Mouse (Mus musculus) frontal cortex, postnatal 25 days (tissue): Measurements from ENCODE around the gene Tmem203.

ENCODE experiments used
- DNase-seq, 2 experiments: peaks; one replicate each; pipeline ENCODE4 v3.0.0; 2022; ENCODE audit warnings: low spot score in 2 of 2

Tmem203 gene

DNA sequence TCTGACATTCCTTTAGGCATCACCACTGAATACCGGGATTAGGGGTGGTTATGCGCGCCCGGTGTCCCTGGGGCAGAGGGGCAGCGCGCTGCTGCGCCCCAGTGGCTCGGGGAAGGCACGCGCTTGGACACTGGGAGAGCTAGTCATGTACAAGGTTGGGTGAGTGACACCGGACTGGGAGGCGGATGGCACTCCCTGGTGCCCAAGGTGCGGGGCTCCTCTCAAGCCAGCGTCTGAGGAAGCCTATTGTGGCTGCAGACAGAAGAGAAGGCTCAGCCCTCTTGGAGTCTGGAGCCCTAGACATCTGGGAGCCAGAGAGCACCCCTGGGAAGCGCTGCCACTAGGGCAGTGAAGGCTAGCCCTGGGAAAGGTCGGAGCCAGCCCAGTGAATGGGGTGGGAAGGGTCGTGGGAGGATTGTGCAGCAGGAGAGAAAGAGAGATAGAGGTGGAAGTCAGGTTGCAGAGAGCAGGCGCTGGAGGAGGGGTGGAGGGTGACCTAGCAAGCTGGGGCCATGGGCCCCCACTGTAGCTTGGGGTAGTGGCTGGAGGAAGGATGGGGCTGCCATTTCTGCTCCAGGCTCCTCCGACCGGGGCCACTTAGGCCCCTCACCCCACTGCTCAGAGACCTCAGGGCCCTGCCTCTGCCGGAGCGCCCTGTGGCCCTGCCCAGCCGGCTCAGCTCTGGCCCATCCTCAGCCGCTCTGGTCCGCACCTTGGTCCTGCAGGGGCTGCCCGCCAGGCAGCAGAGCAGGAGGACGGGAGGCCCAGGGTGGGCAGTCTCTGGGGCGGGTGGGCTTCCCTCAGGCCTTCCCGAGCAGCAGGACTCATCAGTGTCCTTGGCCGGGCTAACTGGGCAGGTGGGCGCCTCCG, 36.2 kb downstream of the Tmem203 start:
- no peak for DNase-seq

DNA sequence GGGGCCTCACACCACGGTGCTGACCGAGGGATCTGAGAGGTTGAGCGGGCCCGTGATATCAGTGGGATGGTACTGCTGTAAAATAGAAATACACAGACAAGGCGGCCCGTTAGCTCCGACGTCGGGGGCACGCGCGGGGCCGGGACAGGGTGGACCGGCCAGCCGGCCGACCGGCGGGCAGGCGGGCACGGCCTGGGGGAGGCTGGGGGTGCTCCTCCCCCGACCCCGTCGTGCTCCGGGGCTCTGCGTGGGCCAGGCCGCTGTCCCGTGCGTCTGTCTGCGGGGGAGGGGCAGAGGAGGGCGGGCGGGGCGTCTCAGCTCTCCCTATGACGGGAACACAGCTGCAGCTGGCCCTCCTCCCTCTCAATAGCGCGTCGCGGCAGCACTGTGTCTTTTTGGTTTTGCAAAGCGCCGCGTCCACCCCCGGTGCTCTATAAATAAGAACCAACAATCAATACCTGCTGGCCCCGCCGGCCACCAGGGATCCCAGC, 36.9 kb downstream of the Tmem203 start:
- no peak for DNase-seq

DNA sequence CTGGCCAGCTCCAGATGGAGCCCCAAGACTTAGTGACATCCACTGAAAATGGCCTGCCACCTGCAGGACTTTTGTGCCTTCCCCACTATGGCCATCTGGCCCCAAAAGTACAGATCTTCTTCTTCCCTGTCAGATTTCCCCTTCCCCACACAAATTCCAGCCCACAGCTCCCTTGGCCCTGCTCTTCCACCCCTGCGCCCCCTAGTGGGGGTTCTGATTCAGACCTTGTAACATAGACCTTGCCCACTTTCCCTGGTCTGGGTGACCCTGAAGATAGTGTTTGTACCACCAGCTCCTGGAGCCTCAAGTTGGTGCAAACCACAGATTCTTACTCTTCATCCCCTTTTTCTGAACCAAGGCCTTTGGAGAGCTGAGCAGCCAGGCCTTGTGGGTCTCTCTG, 37.6 kb downstream of the Tmem203 start:
- DNase-seq = no peak

DNA sequence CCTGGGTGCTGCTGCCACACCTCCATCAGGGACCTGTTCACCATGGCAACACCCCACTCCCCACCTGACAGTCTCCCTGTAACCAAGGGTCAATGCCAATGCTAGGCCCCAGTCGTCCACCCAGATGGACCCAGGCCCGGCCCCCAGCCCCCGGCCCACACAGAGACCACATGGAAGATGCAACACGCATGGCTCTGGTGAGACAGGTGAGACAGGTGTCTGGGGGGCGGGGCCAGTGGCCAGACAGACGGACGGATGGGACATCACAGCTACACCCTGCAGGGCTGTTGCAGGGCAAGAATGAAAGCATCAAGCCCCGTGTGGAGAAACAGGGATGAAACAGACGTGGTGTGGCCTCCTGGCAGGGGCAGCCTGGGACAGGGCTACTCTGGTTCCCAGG, 38.5 kb downstream of the Tmem203 start:
- no peak for DNase-seq

DNA sequence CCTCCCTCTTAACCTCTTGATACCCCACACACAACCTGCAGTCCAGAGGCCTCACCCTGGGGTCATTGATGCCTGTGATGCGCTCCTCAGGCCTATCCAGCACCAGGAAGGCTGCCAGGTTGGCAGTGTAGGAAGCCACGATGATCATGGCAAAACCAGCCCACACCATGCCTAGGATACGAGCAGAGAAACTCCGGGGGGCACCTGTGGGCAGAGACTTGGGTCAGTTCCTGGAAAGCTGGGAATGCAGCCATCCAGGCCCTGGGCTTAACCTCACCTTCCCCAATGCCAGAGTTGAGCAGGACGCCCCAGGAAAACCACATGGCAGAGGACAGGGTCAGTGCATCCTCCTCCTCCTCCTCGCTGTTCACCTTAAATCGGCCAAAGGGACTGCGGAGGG, 41.9 kb downstream of the Tmem203 start:
- no peak for DNase-seq

DNA sequence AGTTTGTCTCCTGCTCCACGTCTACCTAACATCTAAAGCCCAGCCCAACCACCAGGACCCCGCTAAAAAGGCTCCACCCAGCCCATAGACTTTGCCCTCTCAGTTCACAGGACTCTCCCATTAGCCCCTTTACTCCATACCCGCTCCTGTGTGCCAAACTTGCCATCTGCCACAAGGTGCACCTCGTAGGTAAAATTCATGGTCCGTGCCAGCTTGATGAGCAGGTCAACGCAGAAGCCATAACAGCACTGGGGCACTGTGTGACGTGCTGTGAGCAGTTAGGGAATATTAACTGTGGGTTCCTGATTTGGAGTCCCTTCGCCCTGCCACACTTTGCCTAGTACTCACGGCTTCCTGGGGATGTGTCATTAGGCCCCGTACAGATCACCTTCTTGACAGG, 42.8 kb downstream of the Tmem203 start:
- no peak for DNase-seq

DNA sequence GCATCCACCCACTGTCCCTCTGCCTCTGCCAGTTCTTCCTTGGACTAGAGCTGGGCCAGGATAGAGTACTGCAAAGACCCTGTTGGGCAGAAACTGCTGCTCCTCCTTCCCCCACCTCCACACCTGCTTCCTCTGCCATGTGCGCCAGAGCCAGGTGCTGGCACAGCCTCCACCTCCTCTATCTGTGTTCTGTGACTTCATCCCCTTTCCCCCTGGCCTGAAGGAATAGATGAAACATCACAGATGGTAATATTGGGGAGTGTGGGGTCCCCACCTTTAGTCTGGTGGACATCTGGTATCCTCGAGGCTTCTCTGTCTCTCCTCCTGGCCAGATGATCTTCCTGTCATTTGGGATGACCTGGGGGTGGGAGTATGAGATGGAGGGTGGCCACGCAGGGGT, 48.2 kb downstream of the Tmem203 start:
- no peak for DNase-seq

DNA sequence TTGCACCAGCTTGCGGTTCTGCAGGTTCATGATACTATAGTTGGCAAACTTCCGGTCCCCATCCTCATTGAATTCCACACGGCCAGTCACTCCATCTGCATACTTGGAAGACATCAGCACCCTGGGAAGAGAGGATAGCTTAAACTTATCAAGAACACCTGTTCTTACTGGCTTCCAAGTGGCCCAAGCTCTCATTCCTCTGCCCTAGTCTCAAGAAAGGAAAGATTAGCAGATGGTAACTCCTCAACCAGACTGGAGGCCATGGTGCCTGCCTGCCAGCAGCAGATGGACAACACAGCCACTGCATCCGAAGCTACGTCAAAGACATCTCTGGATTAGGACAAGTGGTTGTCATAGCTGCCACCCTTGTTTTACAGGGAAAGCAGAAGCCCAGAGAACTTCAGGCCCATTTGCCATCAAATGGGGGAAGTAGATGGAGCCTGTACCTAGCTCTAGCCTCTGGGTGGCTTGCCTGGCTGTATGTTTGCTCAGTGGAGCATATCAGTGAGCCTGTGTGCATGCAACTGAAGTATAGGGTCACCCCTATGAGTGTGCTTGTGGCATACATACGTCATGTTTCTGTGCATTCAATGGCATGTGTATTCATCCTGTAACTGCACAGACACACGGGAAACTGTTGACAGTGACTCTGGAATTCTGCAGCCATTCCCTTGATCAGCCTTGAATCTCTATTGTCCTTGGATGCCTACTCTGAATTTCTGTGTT, 48.9 kb downstream of the Tmem203 start:
- DNase-seq = no peak

DNA sequence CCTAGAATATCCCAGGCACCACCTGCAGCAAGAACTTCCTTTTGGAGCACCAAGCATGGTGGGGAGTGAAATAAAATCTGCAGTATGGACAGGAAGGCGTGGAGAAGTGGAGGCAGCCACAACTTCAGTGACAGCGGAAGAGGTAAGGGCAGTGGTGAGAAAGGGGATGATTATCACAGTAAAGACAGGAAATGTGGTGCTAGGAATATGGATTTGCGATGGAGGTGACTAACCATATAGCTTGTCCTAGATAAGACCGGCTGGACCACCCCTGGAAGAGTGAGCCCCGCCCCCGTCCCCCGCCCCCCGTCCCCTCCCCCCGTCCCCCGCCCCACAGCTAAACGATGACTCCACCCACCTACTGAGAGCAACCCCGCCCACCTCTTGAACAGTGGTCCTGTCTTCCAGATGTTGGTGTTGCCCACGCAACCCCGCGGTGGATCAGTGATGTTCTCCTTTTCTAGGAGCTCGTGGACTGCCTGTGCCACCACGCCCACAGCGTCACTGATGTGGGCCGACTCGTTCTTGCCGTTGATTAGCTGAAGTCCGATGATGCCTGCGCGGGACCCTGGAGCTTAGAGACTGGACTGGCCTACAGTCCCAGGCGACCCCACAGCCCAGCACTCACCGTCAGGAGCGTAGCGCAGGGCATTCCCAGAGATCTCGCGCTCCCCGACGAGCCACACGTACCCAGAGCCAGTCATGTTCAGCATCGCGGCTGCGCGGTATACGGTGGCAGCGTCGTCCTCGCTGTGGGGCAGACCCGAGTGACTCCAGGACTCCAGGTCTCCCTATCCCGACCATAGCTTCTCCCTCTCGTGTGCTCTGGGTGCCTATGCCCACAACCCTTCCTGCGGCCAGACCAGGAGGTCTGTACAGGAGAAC, 49.7 kb downstream of the Tmem203 start:
- no peak for DNase-seq
